Mouse (Mus musculus): ENCODE measurements around the gene Nfkbil1. TPM values are rescaled to one million over a fixed set of nuclear protein-coding genes. Genes with fewer than 3 reads are reported as not detected.

Gene Nfkbil1
- polyA plus RNA-seq, 1 experiment = 16.9 TPM

DNA sequence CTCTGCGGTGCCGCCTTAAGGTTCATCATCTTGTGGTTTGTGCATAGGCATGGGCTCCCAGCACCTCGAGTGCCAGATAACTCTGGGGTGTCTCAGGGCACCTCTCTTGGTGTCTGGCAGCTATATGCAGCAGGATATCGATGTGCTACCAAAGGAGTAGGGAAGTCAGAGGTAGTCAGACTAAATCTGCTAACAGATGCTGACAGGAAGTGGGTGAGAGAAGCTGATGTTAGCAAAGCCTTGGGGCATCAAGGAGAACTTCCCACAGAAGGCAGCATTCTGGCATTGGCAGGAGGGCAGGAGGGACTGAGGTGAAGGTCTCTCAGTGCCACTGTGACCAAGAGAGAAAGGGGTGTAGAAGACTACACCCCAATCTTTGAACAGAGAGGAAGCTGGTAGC lies 45.5 kb downstream of the Nfkbil1 start:
- Histone ChIP-seq H3K27ac (ENCODE audit: insufficient read depth, low read length) (peak overlapping the region; percentile 89), H3K4me1 (ENCODE audit: control insufficient read depth, insufficient read depth, insufficient read length) (peaks cover 51% of the 10 kb centered on the region; the same call in 1 of the 2 replicates)
- peak in 1 of 2 experiments; percentile 55 for DNase-seq (ENCODE audit: low read depth in 1 of 2, low spot score in 2 of 2)

DNA sequence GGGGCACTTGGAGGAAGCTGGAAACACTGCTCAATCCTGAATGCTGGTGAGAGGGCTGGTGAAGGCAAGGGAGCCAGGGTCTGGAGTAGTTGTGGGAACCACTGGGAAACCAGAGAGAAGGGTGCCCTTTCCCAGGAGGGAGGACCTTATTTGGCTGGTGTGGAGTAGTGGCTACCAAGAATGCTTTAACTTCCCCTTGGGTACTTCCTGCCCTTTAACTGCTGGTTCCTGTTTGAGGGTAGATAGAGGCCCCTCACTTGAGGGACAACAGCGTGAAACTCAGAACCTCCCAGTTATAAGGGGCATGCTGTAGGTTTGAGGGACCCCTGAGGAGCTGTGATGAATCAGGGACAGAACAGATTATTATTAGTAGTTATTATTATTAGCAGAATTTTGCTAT lies 46.4 kb downstream of the Nfkbil1 start:
- peaks cover 56% of the 10 kb centered on the region; the same call in 1 of the 2 replicates for H3K4me1 ChIP-seq (ENCODE audit: control insufficient read depth, insufficient read depth, insufficient read length)
- DNase-seq (ENCODE audit: low read depth in 1 of 2, low spot score in 2 of 2) = peak in 1 of 2 experiments; percentile 37
- WGBS = 0% methylated on average over 1 of the region's 1 CpGs
- no peaks in the 10 kb centered on the region for H3K36me3 ChIP-seq (ENCODE audit: control insufficient read depth, insufficient read depth, low read length)
- no peak overlapping the region for H3K4me3 ChIP-seq (ENCODE audit: extremely low read depth, insufficient read depth, insufficient read length)
- peak overlapping the region; percentile 89 for H3K27ac ChIP-seq (ENCODE audit: insufficient read depth, low read length)
- TF ChIP-seq POLR2A (IDR thresholded peaks at IDR 0.05; ENCODE audit: low read depth, low read length) = peak; percentile 34; the same call in 1 of the 2 replicates
- TF ChIP-seq CTCF (IDR thresholded peaks at IDR 0.05; ENCODE audit: extremely low read depth, insufficient read depth, insufficient read length, insufficient replicate concordance) = no peak
- no peaks in the 10 kb centered on the region for H3K27me3 ChIP-seq (ENCODE audit: control insufficient read depth, insufficient read depth, low read length)

More for the DNA sequence above, 45.5 kb downstream of the Nfkbil1 start:
- no peaks in the 10 kb centered on the region for H3K27me3 ChIP-seq (ENCODE audit: control insufficient read depth, insufficient read depth, low read length)
- WGBS = 11% methylated on average over 4 of the region's 4 CpGs
- no peak overlapping the region for H3K4me3 ChIP-seq (ENCODE audit: extremely low read depth, insufficient read depth, insufficient read length)
- TF ChIP-seq POLR2A (IDR thresholded peaks at IDR 0.05; ENCODE audit: low read depth, low read length) (peak; percentile 5), CTCF (IDR thresholded peaks at IDR 0.05; ENCODE audit: extremely low read depth, insufficient read depth, insufficient read length, insufficient replicate concordance) (no peak)
- H3K36me3 ChIP-seq (ENCODE audit: control insufficient read depth, insufficient read depth, low read length) = peaks cover 1% of the 10 kb centered on the region; the same call in 1 of the 2 replicates

DNA sequence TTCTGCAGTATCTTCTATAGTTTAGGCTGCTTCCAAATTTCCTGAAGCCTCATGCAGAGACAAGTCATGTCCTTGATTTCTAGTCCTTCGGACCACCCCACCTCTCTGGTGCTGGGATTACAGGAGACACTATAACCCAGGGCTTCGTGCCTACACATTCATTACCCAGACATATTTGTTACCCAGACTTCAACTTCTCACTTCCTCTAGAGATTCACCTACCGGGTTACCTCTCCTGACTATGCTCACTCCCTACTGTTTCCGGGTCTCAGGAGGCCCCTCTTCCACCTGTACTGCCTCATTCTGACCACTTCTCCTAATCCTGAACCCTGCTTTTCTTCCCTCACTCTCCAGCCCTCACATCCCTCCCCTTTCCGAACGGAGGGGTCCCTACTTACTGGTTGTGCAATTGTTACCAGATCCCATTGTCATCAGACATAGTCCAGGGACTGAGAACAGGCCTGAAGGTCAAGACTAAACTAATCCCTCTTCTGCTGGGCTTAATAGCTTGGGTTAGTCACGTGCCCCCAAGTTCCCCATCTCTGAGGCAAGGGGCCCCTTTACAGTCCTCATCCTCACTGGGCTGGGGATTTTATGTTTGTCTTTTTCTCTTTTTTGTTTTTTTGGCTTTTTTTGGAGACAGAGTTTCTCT lies 47.5 kb downstream of the Nfkbil1 start, which contains the start of gene Lst1:
Lst1 (minus strand) TSS at position 481 of the 652 bp plus-strand sequence.
- Histone ChIP-seq H3K27ac (ENCODE audit: insufficient read depth, low read length) (peak within 1 kb of the TSS; percentile 89), H3K36me3 (ENCODE audit: control insufficient read depth, insufficient read depth, low read length) (no peaks in the 10 kb centered on the region), H3K4me3 (ENCODE audit: extremely low read depth, insufficient read depth, insufficient read length) (peak within 1 kb of the TSS; percentile 31; the same call in 1 of the 2 replicates), H3K27me3 (ENCODE audit: control insufficient read depth, insufficient read depth, low read length) (no peaks in the 10 kb centered on the region), H3K4me1 (ENCODE audit: control insufficient read depth, insufficient read depth, insufficient read length) (peaks cover 50% of the 10 kb centered on the region; the same call in 1 of the 2 replicates)
- 26% methylated on average over 7 of the region's 7 CpGs for WGBS
- TF ChIP-seq CTCF (IDR thresholded peaks at IDR 0.05; ENCODE audit: extremely low read depth, insufficient read depth, insufficient read length, insufficient replicate concordance) (no peak), POLR2A (IDR thresholded peaks at IDR 0.05; ENCODE audit: low read depth, low read length) (no peak)
- DNase-seq (ENCODE audit: low read depth in 1 of 2, low spot score in 2 of 2) = peak in 1 of 2 experiments; percentile 40

DNA sequence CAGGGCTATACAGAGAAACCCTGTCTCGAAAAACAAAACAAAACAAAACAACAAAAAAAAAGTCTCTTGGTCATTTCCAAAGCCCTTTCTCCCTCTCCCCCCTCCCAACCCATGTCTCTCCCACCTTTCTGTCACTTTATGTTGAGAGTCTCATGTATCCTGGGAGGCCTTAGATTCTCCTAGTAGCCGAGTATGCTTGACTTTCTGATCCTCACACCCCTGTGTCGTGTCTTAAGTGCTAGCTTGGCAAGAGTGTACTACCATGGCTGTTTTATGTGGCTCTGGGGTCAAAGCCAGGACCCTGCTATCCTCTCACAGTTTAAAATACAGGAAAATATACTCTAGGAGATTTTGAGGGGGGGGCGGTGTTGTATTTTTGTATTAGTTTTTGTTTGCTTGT lies 48.2 kb downstream of the Nfkbil1 start:
- Histone ChIP-seq H3K27me3 (ENCODE audit: control insufficient read depth, insufficient read depth, low read length) (no peaks in the 10 kb centered on the region), H3K36me3 (ENCODE audit: control insufficient read depth, insufficient read depth, low read length) (no peaks in the 10 kb centered on the region), H3K4me3 (ENCODE audit: extremely low read depth, insufficient read depth, insufficient read length) (peak overlapping the region; percentile 16; the same call in 1 of the 2 replicates), H3K27ac (ENCODE audit: insufficient read depth, low read length) (peak overlapping the region; percentile 89), H3K4me1 (ENCODE audit: control insufficient read depth, insufficient read depth, insufficient read length) (peaks cover 46% of the 10 kb centered on the region; the same call in 1 of the 2 replicates)
- WGBS = 69% methylated on average over 4 of the region's 4 CpGs
- no peak for DNase-seq (ENCODE audit: low read depth in 1 of 2, low spot score in 2 of 2)
- no peak for TF ChIP-seq CTCF (IDR thresholded peaks at IDR 0.05; ENCODE audit: extremely low read depth, insufficient read depth, insufficient read length, insufficient replicate concordance)
- no peak for TF ChIP-seq POLR2A (IDR thresholded peaks at IDR 0.05; ENCODE audit: low read depth, low read length)

DNA sequence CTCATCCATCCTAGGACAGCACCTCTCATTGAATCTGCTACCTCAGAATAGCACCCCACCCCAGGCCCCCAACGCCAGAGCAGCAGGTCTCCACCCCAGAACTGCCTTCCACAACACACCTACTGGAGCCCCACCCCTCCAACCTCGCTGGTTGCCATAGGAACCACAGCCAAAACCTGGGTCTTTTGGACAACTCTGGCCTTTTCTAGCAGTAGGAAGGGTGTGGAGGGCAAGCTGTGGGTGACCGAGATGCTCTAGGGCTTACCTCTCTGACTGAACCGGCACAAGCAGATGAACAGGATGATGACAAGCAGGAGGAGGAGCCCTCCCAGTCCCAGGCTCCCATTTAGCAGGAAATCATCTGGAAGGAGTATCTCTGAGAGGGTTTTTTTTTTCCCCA lies 48.9 kb downstream of the Nfkbil1 start:
- peak in 1 of 2 experiments; percentile 72 for DNase-seq (ENCODE audit: low read depth in 1 of 2, low spot score in 2 of 2)
- 1% methylated on average over 4 of the region's 4 CpGs for WGBS
- H3K27ac ChIP-seq (ENCODE audit: insufficient read depth, low read length) = peak overlapping the region; percentile 73
- TF ChIP-seq CTCF (IDR thresholded peaks at IDR 0.05; ENCODE audit: extremely low read depth, insufficient read depth, insufficient read length, insufficient replicate concordance) = no peak
- peak; percentile 40; the same call in 1 of the 2 replicates for TF ChIP-seq POLR2A (IDR thresholded peaks at IDR 0.05; ENCODE audit: low read depth, low read length)
- H3K4me3 ChIP-seq (ENCODE audit: extremely low read depth, insufficient read depth, insufficient read length) = peak overlapping the region; percentile 40
- H3K27me3 ChIP-seq (ENCODE audit: control insufficient read depth, insufficient read depth, low read length) = no peaks in the 10 kb centered on the region
- peaks cover 43% of the 10 kb centered on the region; the same call in 1 of the 2 replicates for H3K4me1 ChIP-seq (ENCODE audit: control insufficient read depth, insufficient read depth, insufficient read length)
- no peaks in the 10 kb centered on the region for H3K36me3 ChIP-seq (ENCODE audit: control insufficient read depth, insufficient read depth, low read length)

DNA sequence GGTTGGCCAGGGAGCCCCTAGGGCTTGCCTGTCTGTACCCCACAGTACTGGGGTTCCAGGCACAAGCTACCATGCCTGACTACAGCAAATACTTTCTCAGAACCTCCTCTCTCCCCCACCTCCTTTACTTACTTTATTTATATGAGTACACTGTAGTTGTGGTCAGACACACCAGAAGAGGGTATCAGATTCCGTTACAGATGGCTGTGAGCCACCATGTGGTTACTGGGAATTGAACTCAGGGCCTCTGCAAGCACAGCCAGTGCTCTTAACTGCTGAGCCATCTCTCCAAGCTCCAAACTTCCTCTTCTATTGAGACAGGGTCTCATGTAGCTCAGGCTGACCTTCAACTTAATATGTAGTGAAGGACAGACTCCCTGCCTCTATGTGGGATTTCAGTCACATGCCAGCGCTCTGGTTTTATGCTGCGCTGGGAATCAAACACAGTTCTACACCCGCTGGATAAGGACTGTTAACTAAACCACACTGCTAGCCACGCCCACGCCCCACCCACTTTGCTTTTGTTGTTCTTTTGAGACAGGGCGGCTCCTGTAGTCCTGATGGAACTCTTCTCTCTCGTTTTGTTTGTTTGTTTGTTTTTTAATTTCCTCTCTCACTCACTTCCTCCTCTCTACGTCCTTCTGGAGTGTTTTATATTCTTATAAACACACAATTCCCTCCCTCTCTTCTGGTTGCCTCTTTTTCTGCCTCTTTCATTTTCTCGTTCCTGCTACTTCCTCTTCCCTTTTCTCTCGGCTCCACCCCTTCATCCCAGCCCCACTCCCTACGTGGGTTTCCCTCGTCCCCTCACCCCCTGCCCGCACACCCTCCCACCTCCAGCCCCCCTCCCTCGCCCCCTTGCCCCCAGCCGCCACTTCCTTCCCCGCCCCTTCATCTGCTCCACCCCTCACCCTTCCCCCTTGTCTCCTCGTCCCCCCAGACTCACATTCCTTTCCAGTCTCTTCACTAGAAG lies 49.7 kb downstream of the Nfkbil1 start:
- under 1% methylated on average over 17 of the region's 18 CpGs for WGBS
- Histone ChIP-seq H3K27me3 (ENCODE audit: control insufficient read depth, insufficient read depth, low read length) (no peaks in the 10 kb centered on the region), H3K36me3 (ENCODE audit: control insufficient read depth, insufficient read depth, low read length) (no peaks in the 10 kb centered on the region), H3K27ac (ENCODE audit: insufficient read depth, low read length) (peak overlapping the region; percentile 89), H3K4me3 (ENCODE audit: extremely low read depth, insufficient read depth, insufficient read length) (peak overlapping the region; percentile 40; the same call in 1 of the 2 replicates), H3K4me1 (ENCODE audit: control insufficient read depth, insufficient read depth, insufficient read length) (peaks cover 43% of the 10 kb centered on the region; the same call in 1 of the 2 replicates)
- no peak; the same call in 1 of the 2 replicates for TF ChIP-seq POLR2A (IDR thresholded peaks at IDR 0.05; ENCODE audit: low read depth, low read length)
- TF ChIP-seq CTCF (IDR thresholded peaks at IDR 0.05; ENCODE audit: extremely low read depth, insufficient read depth, insufficient read length, insufficient replicate concordance) = no peak
- peak; percentile 67 to 82 for DNase-seq (ENCODE audit: low read depth in 1 of 2, low spot score in 2 of 2)

Measured in spleen, adult 2 months (tissue).